Mouse (Mus musculus): Measurements from ENCODE around the gene Tmc3.
A peak's percentile ranks its signal among the peaks of the same experiment; 100 is the strongest.

Tmc3 gene

DNA sequence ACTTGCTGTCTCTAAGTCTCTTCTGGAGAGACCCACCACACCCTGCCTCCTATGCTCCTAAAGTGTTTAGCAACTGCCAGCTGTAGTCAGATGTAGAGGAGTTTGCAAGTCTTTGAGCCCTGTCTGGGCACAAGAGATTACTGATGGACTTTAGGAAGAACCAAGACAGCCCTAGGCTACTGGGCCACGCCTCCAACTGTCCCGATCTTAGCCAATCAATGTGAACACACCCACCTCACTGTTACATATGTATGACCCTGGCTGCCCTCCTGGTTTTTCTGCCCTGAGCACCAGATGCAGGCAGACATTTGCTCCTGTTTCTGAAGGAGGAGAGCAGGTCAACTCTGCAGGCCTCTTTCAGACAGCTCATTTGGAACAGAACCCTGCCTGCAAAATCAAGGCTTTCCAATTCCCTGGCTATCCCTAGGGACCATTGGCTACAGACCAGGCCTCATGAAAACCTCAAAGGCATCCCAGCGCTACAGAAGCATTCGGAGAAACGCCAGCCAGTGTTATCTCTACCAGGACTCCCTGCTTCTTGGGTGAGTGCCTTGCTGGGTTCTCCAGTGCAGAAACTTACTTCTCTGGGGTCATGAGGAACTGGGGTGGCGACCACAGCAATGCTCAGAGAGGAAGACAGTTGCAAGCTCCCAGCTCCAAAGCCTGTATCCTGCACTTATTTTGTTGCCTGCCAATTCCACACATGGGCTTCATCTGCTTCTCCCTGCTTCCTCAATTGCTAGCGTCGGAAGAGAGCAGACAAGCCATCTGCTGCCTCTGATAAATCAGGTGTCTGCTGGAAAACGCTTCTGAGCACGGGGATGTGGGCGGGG is at the start of gene Tmc3:
TSS of gene Tmc3 (plus strand) at position 289 of the 833 bp plus-strand sequence.
- DNase-seq (ENCODE audit: low spot score in 2 of 2) = peak in 1 of 2 experiments; percentile 17

DNA sequence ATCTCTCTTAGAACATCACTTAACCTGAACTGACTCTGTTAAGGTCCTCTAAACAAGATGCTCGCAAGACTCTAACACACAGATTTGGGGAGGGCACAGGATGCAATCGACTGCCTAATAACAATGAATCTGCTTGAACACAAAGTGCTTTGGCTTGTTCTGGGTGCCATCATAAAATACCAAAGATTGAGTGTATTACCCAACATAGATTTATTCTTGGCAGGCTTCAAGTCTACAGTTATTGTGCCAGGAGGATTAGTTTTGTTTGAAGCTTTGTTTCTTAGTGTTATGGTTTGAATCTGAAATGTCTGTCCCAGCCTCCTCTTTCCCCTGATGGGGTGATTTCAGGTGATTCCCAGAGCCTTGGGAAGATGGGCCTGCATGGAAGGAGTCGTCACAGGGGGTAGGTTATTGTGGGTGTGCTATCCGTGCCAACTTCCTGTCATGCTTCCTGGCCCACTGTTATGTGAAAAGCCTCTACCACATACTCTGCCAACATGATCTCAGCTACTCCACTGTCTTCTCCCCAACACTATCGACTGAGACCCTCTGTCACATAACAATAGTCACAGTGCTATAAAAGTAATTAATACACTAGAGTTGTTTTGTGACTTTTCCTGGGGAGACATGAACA is 43.1 kb upstream of the Tmc3 start:
- no peak for DNase-seq (ENCODE audit: low spot score in 2 of 2)

- DNase-seq (ENCODE audit: low spot score in 2 of 2) = no peak
Measured at GRCm38 (mm10) chr7:83548686-83549352, 35.9 kb upstream of the Tmc3 start.

DNA sequence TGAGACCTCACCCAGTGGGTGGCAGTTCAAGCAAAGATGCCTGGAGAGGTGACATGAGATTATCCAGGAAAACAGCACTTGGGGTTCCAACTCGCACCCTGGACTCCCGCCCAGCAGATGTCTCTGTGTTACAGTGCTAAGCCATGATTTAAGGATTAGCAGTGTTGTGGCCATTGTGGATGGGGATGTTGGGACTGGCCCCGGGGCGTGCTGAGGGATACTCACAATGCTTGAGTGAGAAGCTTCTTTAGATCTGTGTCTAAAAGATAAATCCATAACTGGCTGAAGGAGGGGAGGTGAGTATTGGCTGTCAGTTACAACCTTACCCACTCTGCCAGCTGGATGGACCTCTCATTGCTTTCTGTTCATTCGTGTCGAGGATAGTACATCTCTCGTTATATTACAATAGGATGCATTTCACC is 35.4 kb upstream of the Tmc3 start:
- DNase-seq (ENCODE audit: low spot score in 2 of 2) = no peak

- no peak for DNase-seq (ENCODE audit: low spot score in 2 of 2)
Measured at GRCm38 (mm10) chr7:83549951-83550407, 34.7 kb upstream of the Tmc3 start.

GRCm38 (mm10) chr7:83554477-83554876 is 30.2 kb upstream of the Tmc3 start:
- DNase-seq (ENCODE audit: low spot score in 2 of 2) = no peak

DNA sequence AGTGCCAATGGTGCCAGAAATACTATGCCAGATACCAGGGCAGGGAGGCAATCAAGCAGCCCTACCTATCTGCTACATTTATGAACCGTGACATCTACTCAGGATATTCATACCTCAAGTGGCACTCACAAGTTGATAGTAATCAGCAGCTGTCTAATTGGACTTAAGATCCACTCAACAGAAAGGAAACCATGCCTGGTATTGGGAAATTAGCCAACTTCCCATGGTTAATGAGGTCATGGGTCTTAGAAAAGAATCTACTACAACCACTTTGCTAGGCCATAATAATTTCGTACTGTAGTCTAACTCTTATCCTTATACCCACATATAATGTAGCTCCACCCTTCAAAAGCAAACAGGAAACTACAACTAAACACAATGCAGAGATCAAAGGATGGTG is 28.2 kb upstream of the Tmc3 start:
- DNase-seq (ENCODE audit: low spot score in 2 of 2) = no peak

- no peak for DNase-seq (ENCODE audit: low spot score in 2 of 2)
Measured at GRCm38 (mm10) chr7:83558741-83559280, 25.9 kb upstream of the Tmc3 start.

DNA sequence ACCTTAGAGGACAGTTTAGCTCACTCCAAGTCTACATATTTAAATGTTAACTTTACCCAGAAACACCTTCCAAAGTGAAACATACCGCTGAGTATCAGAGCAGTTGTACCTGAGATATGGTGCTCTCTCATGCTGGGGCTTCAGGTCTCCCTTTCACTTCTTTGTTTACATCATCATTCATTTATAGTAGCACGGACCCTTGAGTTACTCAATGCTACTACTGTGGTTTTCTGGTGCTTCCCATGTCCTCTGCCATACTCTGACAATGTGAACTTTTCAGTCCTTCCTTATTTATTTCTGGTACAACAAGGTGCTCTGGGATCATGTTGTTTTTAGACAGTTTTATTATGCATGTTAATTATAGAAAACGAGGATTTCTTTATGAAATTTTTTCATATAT is 25.2 kb upstream of the Tmc3 start:
- DNase-seq (ENCODE audit: low spot score in 2 of 2) = no peak

GRCm38 (mm10) chr7:83561849-83562248 is 22.9 kb upstream of the Tmc3 start:
- DNase-seq (ENCODE audit: low spot score in 2 of 2) = no peak

GRCm38 (mm10) chr7:83564635-83565291 is 20.0 kb upstream of the Tmc3 start:
- no peak for DNase-seq (ENCODE audit: low spot score in 2 of 2)

- DNase-seq (ENCODE audit: low spot score in 2 of 2) = no peak
Measured at GRCm38 (mm10) chr7:83565976-83566375, 18.8 kb upstream of the Tmc3 start.

DNA sequence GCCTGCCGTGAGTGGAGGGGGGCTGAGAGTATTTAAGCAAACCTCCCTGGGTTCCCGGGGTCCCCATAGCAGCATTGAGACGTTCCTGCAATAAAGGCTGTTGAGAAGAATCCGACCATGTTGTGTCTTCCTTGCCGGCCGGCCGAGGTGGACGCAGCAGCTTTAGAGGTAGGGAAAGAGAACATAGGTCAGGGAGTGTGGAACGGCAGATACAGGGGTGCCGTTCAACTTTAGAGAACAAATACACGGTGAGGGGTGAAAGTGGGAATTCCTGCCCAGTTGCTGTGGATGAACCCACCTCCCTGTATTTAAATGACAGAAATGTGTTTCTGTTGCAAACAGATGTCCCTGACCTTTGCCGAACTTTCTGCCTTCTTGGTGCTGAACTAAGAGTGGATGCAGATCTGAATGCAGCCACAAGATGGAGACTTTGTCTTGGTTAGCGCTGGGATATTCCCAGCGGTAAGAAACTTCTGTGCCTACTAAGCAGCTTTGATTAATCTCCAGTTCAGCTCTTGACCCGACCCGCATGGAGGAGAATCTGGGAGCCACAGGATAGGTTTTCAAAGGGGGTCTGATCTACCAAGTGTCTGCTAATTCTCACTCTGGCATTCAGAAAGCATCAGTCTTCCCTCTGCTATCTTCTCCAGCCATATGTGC is 16.8 kb upstream of the Tmc3 start:
- DNase-seq (ENCODE audit: low spot score in 2 of 2) = peak in 1 of 2 experiments; percentile 31

DNA sequence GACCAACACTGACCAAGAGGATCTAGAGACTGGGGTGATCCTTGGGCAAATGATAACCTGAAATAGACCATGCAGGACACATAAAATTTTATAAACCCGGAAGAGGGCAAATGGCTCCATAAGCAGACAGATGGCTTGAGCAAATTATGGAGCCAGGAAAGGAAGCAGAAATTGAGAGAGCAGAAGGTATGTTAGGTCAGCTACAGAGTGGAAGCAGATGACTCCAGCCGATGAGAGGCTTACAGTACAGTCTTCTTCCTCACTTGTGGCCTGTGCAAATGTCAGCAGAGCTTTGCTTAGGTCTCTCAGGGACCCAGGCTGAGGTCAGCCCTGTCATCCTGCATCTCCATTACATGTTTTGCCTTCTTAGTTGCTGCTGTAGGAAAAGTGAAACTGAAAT is 15.9 kb upstream of the Tmc3 start:
- DNase-seq (ENCODE audit: low spot score in 2 of 2) = no peak

GRCm38 (mm10) chr7:83569436-83569835 is 15.3 kb upstream of the Tmc3 start:
- DNase-seq (ENCODE audit: low spot score in 2 of 2) = no peak

DNA sequence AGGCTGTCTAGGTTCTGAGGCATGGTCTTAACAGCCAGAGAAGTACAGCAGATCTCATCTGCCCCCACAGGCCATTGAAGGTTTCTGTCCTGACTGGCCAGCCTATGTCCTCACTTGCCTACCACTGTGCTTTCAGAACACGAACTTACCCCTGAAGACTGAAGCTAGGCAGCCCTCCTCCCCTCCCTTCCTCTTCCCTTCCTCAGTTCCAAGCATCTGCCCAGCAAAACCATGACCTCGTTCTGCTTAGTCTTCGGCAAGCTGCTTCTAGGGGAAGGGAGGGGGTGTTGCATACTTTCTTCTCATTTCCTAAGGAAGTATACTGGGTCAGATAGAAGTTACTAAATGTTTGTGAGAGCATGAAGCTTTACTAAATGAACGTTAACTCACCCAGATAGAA is 13.7 kb upstream of the Tmc3 start:
- DNase-seq (ENCODE audit: low spot score in 2 of 2) = no peak

- DNase-seq (ENCODE audit: low spot score in 2 of 2) = no peak
Measured at GRCm38 (mm10) chr7:83571901-83572300, 12.8 kb upstream of the Tmc3 start.

DNA sequence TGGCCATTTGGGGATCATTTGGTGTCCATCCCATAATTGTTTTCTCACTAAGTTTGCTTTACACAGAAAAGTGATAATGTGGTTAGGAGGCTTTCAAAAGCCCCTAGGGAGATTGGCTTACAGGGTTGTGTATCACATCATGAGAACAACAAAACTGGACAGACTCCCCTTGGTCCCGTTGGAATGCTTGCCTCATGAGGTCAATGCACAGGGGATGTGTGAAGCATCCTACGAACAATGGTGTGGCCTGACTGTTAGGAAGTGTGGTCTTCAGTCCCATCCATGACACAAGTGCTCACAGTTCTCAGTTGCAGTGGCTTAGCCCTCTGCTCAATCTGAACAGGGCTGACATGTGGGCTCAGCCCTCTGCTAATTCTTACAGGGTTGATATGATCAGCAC is 12.3 kb upstream of the Tmc3 start:
- DNase-seq (ENCODE audit: low spot score in 2 of 2) = no peak

GRCm38 (mm10) chr7:83580946-83581345 is 3.8 kb upstream of the Tmc3 start:
- peak in 1 of 2 experiments; percentile 17 for DNase-seq (ENCODE audit: low spot score in 2 of 2)

GRCm38 (mm10) chr7:83594056-83594455 is 9.3 kb downstream of the Tmc3 start:
- no peak for DNase-seq (ENCODE audit: low spot score in 2 of 2)

DNA sequence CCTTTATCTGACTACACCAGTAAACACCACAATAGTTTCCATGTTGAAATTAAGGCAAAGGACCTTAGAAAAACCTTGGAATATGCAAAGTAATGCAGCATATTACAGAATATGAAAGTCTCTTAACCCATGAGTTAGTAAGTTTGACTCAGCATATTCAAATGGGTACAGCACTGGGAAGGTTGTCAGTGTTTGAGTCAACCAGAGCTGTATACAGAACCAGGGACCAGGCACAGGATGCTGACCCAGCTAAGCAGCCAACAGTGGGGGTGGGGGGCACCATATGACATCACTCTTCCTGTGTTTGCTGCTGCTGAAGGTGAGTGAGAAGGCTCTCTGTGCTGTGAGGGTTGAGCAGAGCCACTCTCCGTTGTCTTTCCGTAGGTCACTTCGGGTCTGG is 12.3 kb downstream of the Tmc3 start:
- DNase-seq (ENCODE audit: low spot score in 2 of 2) = no peak

Measured in frontal cortex, postnatal 10 days (tissue).